ENCODE assay signal across 12 mouse cellular contexts in the genomic region with DNA sequence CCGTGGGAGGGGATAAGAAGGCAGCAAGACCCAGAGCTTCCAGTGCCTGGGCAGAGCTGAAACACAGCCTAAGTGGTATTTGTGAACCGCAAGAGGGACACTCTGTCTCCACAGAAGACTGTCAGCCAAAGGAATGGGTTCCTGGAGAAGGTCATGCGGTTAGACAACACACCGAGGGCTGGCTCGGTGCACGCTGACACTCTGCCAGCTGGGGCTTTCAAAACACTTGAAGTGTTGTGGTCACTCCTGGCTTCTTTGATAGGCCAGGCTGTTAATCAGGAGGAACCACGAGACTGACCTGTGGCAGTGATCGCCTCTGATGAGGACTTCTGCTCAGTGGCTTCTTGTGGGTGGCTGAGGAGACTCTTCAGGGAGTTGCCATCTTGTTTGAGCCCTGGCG. TPM values are rescaled to one million over a fixed set of nuclear protein-coding genes. Genes with fewer than 3 reads are reported as not detected.
DNase-seq lines count a peak whose midpoint lies in the region; ATAC-seq and TF ChIP-seq lines count a peak whose summit lies in the region.
"Had no signal": no experiment of that assay in that cellular context is flagged by ENCODE, and none has a peak within 500 bp of the region (broad histone marks: within the 10 kb centered on the region; RNA-seq: fewer than 3 reads in every experiment).

No protein-coding gene starts in this region.

- DNase-seq in embryonic facial prominence, embryonic 10.5 days (ENCODE audit: low spot score) = no peak
- DNase-seq in Patski (ENCODE audit: low read depth, low spot score) = no peak
- no peak for DNase-seq in kidney, postnatal 25 days
- DNase-seq in urinary bladder, adult 18-20 months (ENCODE audit: low spot score in 2 of 2) = no peak
- no peak for DNase-seq in kidney, adult 18-20 months
- DNase-seq: cerebellum, adult 2 months; liver, embryonic 13.5 days; thymus, adult 18-20 months had no signal

- no peaks in the 10 kb centered on the region for H3K27me3 ChIP-seq in embryonic facial prominence, embryonic 15.5 days
- peaks cover 11% of the 10 kb centered on the region for H3K27me3 ChIP-seq in embryonic facial prominence, embryonic 10.5 days (replicated peaks; ENCODE audit: low read depth, poor library complexity, severe bottlenecking)
- no peaks in the 10 kb centered on the region for H3K27me3 ChIP-seq in Patski
- H3K27me3 ChIP-seq in heart, embryonic 13.5 days (replicated peaks) = peaks cover 6% of the 10 kb centered on the region; the same call in 1 of the 2 replicates

- POLR2A ChIA-PET in Patski (lab: Charles Lee) = interaction anchor here (0.5 to 1.2 kb wide), 2 partner anchors 20 to 546 kb away, joined by 3 to 6 read pairs; no protein-coding TSS in a partner anchor

- H3K4me3 ChIP-seq in embryonic facial prominence, embryonic 15.5 days (replicated peaks) = no peak overlapping the region
- no peak overlapping the region for H3K4me3 ChIP-seq in embryonic facial prominence, embryonic 10.5 days
- H3K4me3 ChIP-seq in heart, embryonic 13.5 days = no peak overlapping the region
- H3K4me3 ChIP-seq: liver, embryonic 13.5 days had no signal

- ATAC-seq in embryonic facial prominence, embryonic 15.5 days (ENCODE audit: insufficient number of reproducible peaks, low FRiP score, low TSS enrichment, low read depth) = peak; percentile 52; the same call in 1 of the 2 replicates
- ATAC-seq in Patski = peak; percentile 22
- ATAC-seq in heart, embryonic 13.5 days (ENCODE audit: extremely low read depth, insufficient number of reproducible peaks, low FRiP score, low TSS enrichment) = no peak
- ATAC-seq in megakaryocyte, adult 5-6 weeks (ENCODE audit: poor library complexity, severe bottlenecking) = peak; percentile 68

- 0 out of 2 replicates have a peak, but pooled peaks cover 5% of the 10 kb centered on the region for H3K4me1 ChIP-seq in embryonic facial prominence, embryonic 15.5 days
- H3K4me1 ChIP-seq in embryonic facial prominence, embryonic 10.5 days = peaks cover 3% of the 10 kb centered on the region; the same call in 1 of the 2 replicates
- peaks cover 16% of the 10 kb centered on the region for H3K4me1 ChIP-seq in heart, embryonic 13.5 days
- H3K4me1 ChIP-seq: liver, embryonic 13.5 days had no signal

- H3K4me2 ChIP-seq in embryonic facial prominence, embryonic 15.5 days (replicated peaks) = no peak overlapping the region
- H3K4me2 ChIP-seq in heart, embryonic 13.5 days = peak overlapping the region; percentile 20; the same call in 1 of the 2 replicates
- H3K4me2 ChIP-seq: hindbrain, embryonic 14.5 days; liver, embryonic 13.5 days had no signal

- CTCF ChIA-PET in Patski (lab: Charles Lee) = interaction anchor here (0.6 to 4.0 kb wide), 6 partner anchors 9 to 615 kb away, joined by 3 to 14 read pairs (median 4); no protein-coding TSS in a partner anchor

- H3K9me3 ChIP-seq in embryonic facial prominence, embryonic 15.5 days (replicated peaks) = no peaks in the 10 kb centered on the region
- no peaks in the 10 kb centered on the region; the same call in 1 of the 2 replicates for H3K9me3 ChIP-seq in embryonic facial prominence, embryonic 10.5 days
- H3K9me3 ChIP-seq in heart, embryonic 13.5 days = no peaks in the 10 kb centered on the region
- H3K9me3 ChIP-seq: liver, embryonic 13.5 days had no signal

- in situ Hi-C loops in Patski (cut with MboI; ENCODE audit: low pct_unique_long_range_greater_than_20kb) = no loop called here

- H3K9ac ChIP-seq in embryonic facial prominence, embryonic 15.5 days = no peak overlapping the region
- H3K9ac ChIP-seq in heart, embryonic 13.5 days = no peak overlapping the region
- H3K9ac ChIP-seq: hindbrain, embryonic 14.5 days; liver, embryonic 13.5 days had no signal

- no peak for TF ChIP-seq CTCF in Patski (IDR thresholded peaks at IDR 0.05)

- H3K27ac ChIP-seq in embryonic facial prominence, embryonic 15.5 days (replicated peaks) = no peak overlapping the region
- H3K27ac ChIP-seq in embryonic facial prominence, embryonic 10.5 days (replicated peaks) = no peak overlapping the region
- peak overlapping the region; percentile 36; the same call in 1 of the 2 replicates for H3K27ac ChIP-seq in heart, embryonic 13.5 days (replicated peaks)
- H3K27ac ChIP-seq: hindbrain, embryonic 14.5 days; liver, embryonic 13.5 days had no signal

- H3K36me3 ChIP-seq in embryonic facial prominence, embryonic 15.5 days = no peaks in the 10 kb centered on the region
- H3K36me3 ChIP-seq in embryonic facial prominence, embryonic 10.5 days (replicated peaks) = no peaks in the 10 kb centered on the region
- no peaks in the 10 kb centered on the region for H3K36me3 ChIP-seq in heart, embryonic 13.5 days
- H3K36me3 ChIP-seq: liver, embryonic 13.5 days had no signal

- 75% methylated on average over 9 of the region's 9 CpGs for WGBS in embryonic facial prominence, embryonic 15.5 days
- WGBS in embryonic facial prominence, embryonic 10.5 days = 85% methylated on average over 9 of the region's 9 CpGs
- 29% methylated on average over 9 of the region's 9 CpGs for WGBS in heart, embryonic 13.5 days

RNA-seq across cellular contexts. Expression of a gene that starts 30.5 kb away (rescaled TPM):
- polyA plus RNA-seq in embryonic facial prominence, embryonic 15.5 days (2015; fragmentation: Nextera tagmentation; extraction: Ambion mirVana) = 49.7 and 52.8 TPM in 2 replicates
- polyA plus RNA-seq in embryonic facial prominence, embryonic 10.5 days (2016; fragmentation: Nextera tagmentation; extraction: Ambion mirVana) = 40.7 and 41.3 TPM in 2 replicates
- polyA plus RNA-seq in Patski (2021) = 59.7 TPM
- 30.6 and 32.7 TPM in 2 replicates for polyA plus RNA-seq in heart, embryonic 13.5 days (2015; fragmentation: Nextera tagmentation; extraction: Ambion mirVana)
- total RNA-seq in megakaryocyte, adult 5-6 weeks (2015) = 95.1 and 97.1 TPM in 2 replicates
- 177 and 194 TPM in 2 replicates for total RNA-seq in megakaryocyte, adult 5-6 weeks (2017)
